Mouse (Mus musculus): ENCODE results near the gene Psmd13. TPM values are rescaled to one million over a fixed set of nuclear protein-coding genes. Genes with fewer than 3 reads are reported as not detected.
"Not testable (repeated sequence)": the region's sequence is repeated elsewhere in the genome, so short reads cannot be mapped to it uniquely, and the experiment has no call there.

Psmd13 gene
- total and polyA plus RNA-seq, 3 experiments: 165 to 215 TPM; not detected in 1

GRCm38 (mm10) chr7:140880865-140881515, 778 bp upstream of the Psmd13 start:
- DNase-seq (ENCODE audit: low read depth, low spot score): no peak
- Histone ChIP-seq H3K79me2 (ENCODE audit: control insufficient read depth, insufficient read depth, low read length, poor library complexity) (peaks cover 15% of the 10 kb centered on the region), H3K36me3 (ENCODE audit: control insufficient read depth in 1 of 2, insufficient read depth in 2 of 2, low read length in 2 of 2) (peaks cover 0 to 18% of the 10 kb centered on the region in 2 experiments; a peak in 2 of 4 replicates), H3K4me1 (ENCODE audit: control insufficient read depth in 1 of 2, insufficient read depth in 2 of 2, low read length in 2 of 2) (peaks cover 0 to 14% of the 10 kb centered on the region in 2 experiments; a peak in 3 of 4 replicates), H3K4me3 (ENCODE audit: control insufficient read depth in 1 of 2, insufficient read depth in 1 of 2, low read depth in 2 of 2, low read length in 2 of 2) (peak overlapping the region; percentile 92), H3K27me3 (ENCODE audit: control insufficient read depth in 1 of 2, insufficient read depth in 2 of 2, low read length in 2 of 2) (no peaks in the 10 kb centered on the region), H3K9me3 (replicated peaks; ENCODE audit: insufficient read depth, low read length) (no peaks in the 10 kb centered on the region), H3K9ac (ENCODE audit: control insufficient read depth, low read depth, low read length, poor library complexity, severe bottlenecking) (peak overlapping the region; percentile 66), H3K27ac (ENCODE audit: control insufficient read depth, low read depth, low read length) (no peak overlapping the region; the same call in 1 of the 2 replicates)
- no peak for TF ChIP-seq RCOR1 (IDR thresholded peaks at IDR 0.05; ENCODE audit: low read depth, low read length)
- TF ChIP-seq HCFC1 (IDR thresholded peaks at IDR 0.05; ENCODE audit: low read depth, low read length): no peak
- TF ChIP-seq ZNF384 (IDR thresholded peaks at IDR 0.05; ENCODE audit: low read depth, low read length): peak; percentile 68; the same call in 1 of the 2 replicates
- TF ChIP-seq USF1 (IDR thresholded peaks at IDR 0.05; ENCODE audit: low read depth, low read length): 0 out of 2 replicates have a peak, but pooled peaks have one; percentile 44
- TF ChIP-seq BHLHE40 (IDR thresholded peaks at IDR 0.05; ENCODE audit: borderline replicate concordance, low read depth, low read length): no peak

- 0 out of 4 replicates have a peak, but pooled peaks of 1 of the 2 experiments have one; percentile 41 for TF ChIP-seq POLR2A (IDR thresholded peaks at IDR 0.05; ENCODE audit: control insufficient read depth in 1 of 2, insufficient read depth in 1 of 2, low read depth in 1 of 2, low read length in 2 of 2, poor library complexity in 1 of 2)
- no peak for TF ChIP-seq MEF2A (IDR thresholded peaks at IDR 0.05; ENCODE audit: extremely low read depth, insufficient replicate concordance, low read depth, low read length, poor library complexity, severe bottlenecking)
- DNase-seq (ENCODE audit: low read depth, low spot score): no peak
- peak overlapping the region; percentile 53; the same call in 1 of the 2 replicates for H3K27ac ChIP-seq (ENCODE audit: control insufficient read depth, low read depth, low read length)
- H3K4me1 ChIP-seq (ENCODE audit: control insufficient read depth in 1 of 2, insufficient read depth in 2 of 2, low read length in 2 of 2): peaks cover 0 to 14% of the 10 kb centered on the region in 2 experiments; a peak in 3 of 4 replicates
- peak overlapping the region; percentile 92 for H3K4me3 ChIP-seq (ENCODE audit: control insufficient read depth in 1 of 2, insufficient read depth in 1 of 2, low read depth in 2 of 2, low read length in 2 of 2)
- no peaks in the 10 kb centered on the region for H3K9me3 ChIP-seq (replicated peaks; ENCODE audit: insufficient read depth, low read length)
- H3K79me2 ChIP-seq (ENCODE audit: control insufficient read depth, insufficient read depth, low read length, poor library complexity): peaks cover 15% of the 10 kb centered on the region
- peaks cover 3 to 18% of the 10 kb centered on the region in 2 experiments for H3K36me3 ChIP-seq (ENCODE audit: control insufficient read depth in 1 of 2, insufficient read depth in 2 of 2, low read length in 2 of 2)
- H3K27me3 ChIP-seq (ENCODE audit: control insufficient read depth in 1 of 2, insufficient read depth in 2 of 2, low read length in 2 of 2): no peaks in the 10 kb centered on the region
- peak overlapping the region; percentile 88 for H3K9ac ChIP-seq (ENCODE audit: control insufficient read depth, low read depth, low read length, poor library complexity, severe bottlenecking)
These were observed 668 bp downstream of the Psmd13 start for GRCm38 (mm10) chr7:140882469-140882803.

- not testable (repeated sequence) for H3K27me3 ChIP-seq (ENCODE audit: control insufficient read depth in 1 of 2, insufficient read depth in 2 of 2, low read length in 2 of 2); H3K27ac ChIP-seq (ENCODE audit: control insufficient read depth, low read depth, low read length); H3K79me2 ChIP-seq (ENCODE audit: control insufficient read depth, insufficient read depth, low read length, poor library complexity); H3K9ac ChIP-seq (ENCODE audit: control insufficient read depth, low read depth, low read length, poor library complexity, severe bottlenecking); H3K4me3 ChIP-seq (ENCODE audit: control insufficient read depth in 1 of 2, insufficient read depth in 1 of 2, low read depth in 2 of 2, low read length in 2 of 2); H3K4me1 ChIP-seq (ENCODE audit: control insufficient read depth in 1 of 2, insufficient read depth in 2 of 2, low read length in 2 of 2); H3K9me3 ChIP-seq (replicated peaks; ENCODE audit: insufficient read depth, low read length); DNase-seq (ENCODE audit: low read depth, low spot score)
- peaks cover 3 to 13% of the 10 kb centered on the region in 2 experiments; a peak in 3 of 4 replicates for H3K36me3 ChIP-seq (ENCODE audit: control insufficient read depth in 1 of 2, insufficient read depth in 2 of 2, low read length in 2 of 2)
These were observed 8.9 kb downstream of the Psmd13 start for GRCm38 (mm10) chr7:140890636-140891035.
